Mouse (Mus musculus): ENCODE data around the gene Azin2. TPM values are rescaled to one million over a fixed set of nuclear protein-coding genes. Genes with fewer than 3 reads are reported as not detected.

Azin2 gene
- polyA plus RNA-seq, 1 experiment = 12.5 TPM

DNA sequence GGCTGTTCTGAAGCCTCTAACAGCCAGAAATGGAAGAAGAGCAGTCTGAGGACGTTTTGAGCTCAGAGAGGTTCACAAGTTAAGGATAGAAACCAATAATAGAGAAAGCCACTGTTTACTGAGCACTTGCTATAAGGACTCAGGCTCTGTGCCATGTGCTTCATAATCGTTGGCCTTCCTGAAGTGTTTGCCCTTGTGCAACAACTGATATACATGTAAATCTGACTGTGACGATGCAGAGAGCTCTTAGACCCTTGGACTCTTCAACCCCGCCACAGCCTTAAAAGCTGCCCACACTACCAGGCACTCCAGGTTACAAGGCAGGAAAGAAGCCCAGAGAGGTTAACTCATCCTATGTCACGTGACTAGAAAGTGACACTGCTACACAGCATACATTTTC is 6.8 kb upstream of the Azin2 start:
- Histone ChIP-seq H3K79me3 (ENCODE audit: low read depth) (no peaks in the 10 kb centered on the region), H3K79me2 (ENCODE audit: control insufficient read depth, insufficient read depth) (no peaks in the 10 kb centered on the region), H3K4me3 (ENCODE audit: insufficient read depth, poor library complexity, severe bottlenecking) (no peak overlapping the region), H3K27me3 (ENCODE audit: control insufficient read depth, insufficient read depth, insufficient read length) (no peaks in the 10 kb centered on the region), H3ac (ENCODE audit: control insufficient read depth, insufficient read length, low read depth) (no peak overlapping the region), H3K36me3 (ENCODE audit: control insufficient read depth, insufficient read depth) (no peaks in the 10 kb centered on the region)
- TF ChIP-seq MYOD1 (IDR thresholded peaks at IDR 0.05; ENCODE audit: control insufficient read depth, insufficient read length, low read depth) (no peak), CEBPB (IDR thresholded peaks at IDR 0.05; ENCODE audit: low read depth) (no peak), MYOG (IDR thresholded peaks at IDR 0.05; ENCODE audit: control insufficient read depth, extremely low read depth, insufficient read length) (no peak), USF1 (IDR thresholded peaks at IDR 0.05; ENCODE audit: low read depth) (no peak), CTCF (IDR thresholded peaks at IDR 0.05; ENCODE audit: control insufficient read depth, insufficient read depth, insufficient read length) (no peak), MAX (IDR thresholded peaks at IDR 0.05) (no peak), FOSL1 (IDR thresholded peaks at IDR 0.05; ENCODE audit: insufficient read depth, low read length, poor library complexity, severe bottlenecking) (no peak)

DNA sequence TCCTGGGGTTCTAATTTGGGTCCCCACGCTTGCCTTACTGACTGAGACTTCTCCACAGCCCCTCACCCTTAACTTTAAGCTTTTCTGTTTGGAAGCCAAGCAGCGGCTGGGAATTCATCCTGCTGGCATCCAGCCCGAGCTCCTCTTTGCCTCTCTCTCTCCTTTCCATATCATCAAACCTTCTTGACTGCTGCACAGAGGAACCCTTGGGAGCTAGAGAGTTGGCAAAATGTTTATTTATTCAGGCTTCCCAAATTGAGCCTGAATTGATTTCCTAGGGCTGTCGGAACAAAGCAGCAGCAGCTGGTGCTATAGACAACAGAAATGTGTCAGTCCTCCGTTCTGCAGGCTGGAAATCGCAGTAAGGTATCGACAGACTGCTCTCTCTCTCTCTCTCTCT is 4.5 kb upstream of the Azin2 start:
- no peaks in the 10 kb centered on the region for H3K27me3 ChIP-seq (ENCODE audit: control insufficient read depth, insufficient read depth, insufficient read length)
- H3K4me3 ChIP-seq (ENCODE audit: insufficient read depth, poor library complexity, severe bottlenecking) = no peak overlapping the region
- no peaks in the 10 kb centered on the region for H3K36me3 ChIP-seq (ENCODE audit: control insufficient read depth, insufficient read depth)
- H3K79me2 ChIP-seq (ENCODE audit: control insufficient read depth, insufficient read depth) = peaks cover 4% of the 10 kb centered on the region
- no peak for TF ChIP-seq MYOD1 (IDR thresholded peaks at IDR 0.05; ENCODE audit: control insufficient read depth, insufficient read length, low read depth)
- no peak for TF ChIP-seq USF1 (IDR thresholded peaks at IDR 0.05; ENCODE audit: low read depth)
- TF ChIP-seq MAX (IDR thresholded peaks at IDR 0.05) = no peak
- TF ChIP-seq MYOG (IDR thresholded peaks at IDR 0.05; ENCODE audit: control insufficient read depth, extremely low read depth, insufficient read length) = no peak
- no peak for TF ChIP-seq CEBPB (IDR thresholded peaks at IDR 0.05; ENCODE audit: low read depth)
- no peak for TF ChIP-seq FOSL1 (IDR thresholded peaks at IDR 0.05; ENCODE audit: insufficient read depth, low read length, poor library complexity, severe bottlenecking)
- TF ChIP-seq CTCF (IDR thresholded peaks at IDR 0.05; ENCODE audit: control insufficient read depth, insufficient read depth, insufficient read length) = no peak
- no peak overlapping the region for H3ac ChIP-seq (ENCODE audit: control insufficient read depth, insufficient read length, low read depth)
- H3K79me3 ChIP-seq (ENCODE audit: low read depth) = no peaks in the 10 kb centered on the region

DNA sequence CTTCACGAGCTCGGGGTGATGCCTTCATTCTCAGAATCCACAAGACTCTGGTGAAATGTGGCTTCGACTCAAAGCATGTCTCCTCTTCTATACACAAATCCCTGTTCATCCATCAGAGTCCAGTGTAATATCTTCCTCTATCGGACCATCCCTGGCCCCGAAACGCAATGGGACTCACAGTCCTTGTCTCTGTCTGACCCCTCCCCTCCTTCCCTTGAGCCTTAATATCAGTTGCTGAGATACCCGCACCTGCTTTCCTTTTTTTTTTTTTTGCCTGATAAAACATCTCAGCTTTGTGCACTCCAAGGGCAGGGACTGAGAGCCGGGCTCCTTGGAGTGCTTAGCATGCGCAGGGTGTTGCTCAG is 666 bp upstream of the Azin2 start:
- no peaks in the 10 kb centered on the region for H3K36me3 ChIP-seq (ENCODE audit: control insufficient read depth, insufficient read depth)
- H3K79me3 ChIP-seq (ENCODE audit: low read depth) = no peaks in the 10 kb centered on the region
- H3ac ChIP-seq (ENCODE audit: control insufficient read depth, insufficient read length, low read depth) = no peak overlapping the region
- peak overlapping the region; percentile 49 for H3K4me3 ChIP-seq (ENCODE audit: insufficient read depth, poor library complexity, severe bottlenecking)
- H3K79me2 ChIP-seq (ENCODE audit: control insufficient read depth, insufficient read depth) = peaks cover 9% of the 10 kb centered on the region
- no peaks in the 10 kb centered on the region for H3K27me3 ChIP-seq (ENCODE audit: control insufficient read depth, insufficient read depth, insufficient read length)
- no peak for TF ChIP-seq FOSL1 (IDR thresholded peaks at IDR 0.05; ENCODE audit: insufficient read depth, low read length, poor library complexity, severe bottlenecking)
- TF ChIP-seq MYOD1 (IDR thresholded peaks at IDR 0.05; ENCODE audit: control insufficient read depth, insufficient read length, low read depth) = no peak
- no peak for TF ChIP-seq USF1 (IDR thresholded peaks at IDR 0.05; ENCODE audit: low read depth)
- no peak for TF ChIP-seq MYOG (IDR thresholded peaks at IDR 0.05; ENCODE audit: control insufficient read depth, extremely low read depth, insufficient read length)
- no peak for TF ChIP-seq CEBPB (IDR thresholded peaks at IDR 0.05; ENCODE audit: low read depth)
- TF ChIP-seq CTCF (IDR thresholded peaks at IDR 0.05; ENCODE audit: control insufficient read depth, insufficient read depth, insufficient read length) = no peak

DNA sequence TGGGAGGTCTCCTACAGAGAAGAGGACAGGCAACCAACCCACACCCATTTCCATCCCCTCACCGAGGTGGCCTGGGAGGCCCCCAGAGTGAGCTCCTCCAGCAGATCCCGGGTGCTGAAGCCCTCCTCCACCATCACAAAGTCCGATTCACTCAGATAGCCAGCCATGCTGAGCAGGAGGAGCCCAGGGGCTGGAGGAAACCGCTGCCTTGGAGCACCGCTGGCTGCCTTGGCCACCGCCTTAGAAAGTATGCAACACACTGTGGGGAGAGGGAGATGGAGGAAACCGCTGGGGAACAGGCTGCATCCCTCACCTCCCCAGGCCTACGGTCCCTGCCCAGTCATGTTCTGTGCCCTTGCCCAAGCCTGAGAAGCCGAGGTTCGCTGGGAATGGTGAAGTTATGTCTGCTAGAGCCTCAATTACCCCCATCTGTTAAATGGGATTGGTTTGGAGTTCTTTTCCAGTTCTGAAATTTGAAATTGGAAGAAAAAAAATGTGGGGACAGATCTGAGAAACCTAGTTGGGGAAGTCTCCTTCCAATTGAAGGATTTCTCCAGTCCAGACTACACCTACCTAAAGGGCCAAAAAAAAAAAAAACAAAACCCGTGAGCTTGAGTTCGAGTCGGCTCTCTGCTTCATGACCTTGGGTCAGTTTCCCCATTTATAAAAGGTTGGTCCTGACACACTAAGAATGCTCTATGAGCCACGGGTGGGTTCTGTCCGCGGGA is 777 bp downstream of the Azin2 start:
- TF ChIP-seq CEBPB (IDR thresholded peaks at IDR 0.05; ENCODE audit: low read depth) = no peak
- TF ChIP-seq CTCF (IDR thresholded peaks at IDR 0.05; ENCODE audit: control insufficient read depth, insufficient read depth, insufficient read length) = no peak
- no peak for TF ChIP-seq MYOD1 (IDR thresholded peaks at IDR 0.05; ENCODE audit: control insufficient read depth, insufficient read length, low read depth)
- TF ChIP-seq USF1 (IDR thresholded peaks at IDR 0.05; ENCODE audit: low read depth) = no peak
- no peak for TF ChIP-seq MAX (IDR thresholded peaks at IDR 0.05)
- no peak for TF ChIP-seq FOSL1 (IDR thresholded peaks at IDR 0.05; ENCODE audit: insufficient read depth, low read length, poor library complexity, severe bottlenecking)
- TF ChIP-seq MYOG (IDR thresholded peaks at IDR 0.05; ENCODE audit: control insufficient read depth, extremely low read depth, insufficient read length) = no peak

DNA sequence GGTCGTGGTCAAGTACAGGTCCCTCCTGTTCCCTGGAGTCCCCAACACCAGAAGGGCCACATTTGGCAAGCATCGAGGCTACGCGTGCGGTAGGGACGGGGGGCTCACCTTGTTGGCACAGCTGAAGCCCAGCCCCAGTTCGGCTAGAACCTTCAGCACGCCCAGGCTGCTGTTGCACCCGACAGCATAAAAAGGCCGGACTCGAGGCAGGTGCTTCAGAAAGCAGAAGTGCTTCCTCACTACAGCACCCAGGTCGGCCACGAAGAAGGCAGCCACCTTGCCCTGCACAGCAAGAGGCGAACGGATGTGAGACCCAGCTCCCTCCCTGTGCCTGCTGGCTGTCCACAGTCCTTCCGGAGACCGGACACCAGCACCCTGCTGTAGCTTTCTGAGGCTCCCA is 2.6 kb downstream of the Azin2 start:
- Histone ChIP-seq H3ac (ENCODE audit: control insufficient read depth, insufficient read length, low read depth) (no peak overlapping the region), H3K79me2 (ENCODE audit: control insufficient read depth, insufficient read depth) (peaks cover 9% of the 10 kb centered on the region), H3K36me3 (ENCODE audit: control insufficient read depth, insufficient read depth) (no peaks in the 10 kb centered on the region), H3K27me3 (ENCODE audit: control insufficient read depth, insufficient read depth, insufficient read length) (no peaks in the 10 kb centered on the region), H3K79me3 (ENCODE audit: low read depth) (no peaks in the 10 kb centered on the region), H3K4me3 (ENCODE audit: insufficient read depth, poor library complexity, severe bottlenecking) (no peak overlapping the region)
- TF ChIP-seq CEBPB (IDR thresholded peaks at IDR 0.05; ENCODE audit: low read depth) (no peak), MYOG (IDR thresholded peaks at IDR 0.05; ENCODE audit: control insufficient read depth, extremely low read depth, insufficient read length) (no peak)

More for the DNA sequence above, 777 bp downstream of the Azin2 start:
- Histone ChIP-seq H3K27me3 (ENCODE audit: control insufficient read depth, insufficient read depth, insufficient read length) (no peaks in the 10 kb centered on the region), H3ac (ENCODE audit: control insufficient read depth, insufficient read length, low read depth) (peak overlapping the region; percentile 82), H3K79me2 (ENCODE audit: control insufficient read depth, insufficient read depth) (peaks cover 9% of the 10 kb centered on the region), H3K36me3 (ENCODE audit: control insufficient read depth, insufficient read depth) (no peaks in the 10 kb centered on the region), H3K79me3 (ENCODE audit: low read depth) (no peaks in the 10 kb centered on the region), H3K4me3 (ENCODE audit: insufficient read depth, poor library complexity, severe bottlenecking) (peak overlapping the region; percentile 49)

DNA sequence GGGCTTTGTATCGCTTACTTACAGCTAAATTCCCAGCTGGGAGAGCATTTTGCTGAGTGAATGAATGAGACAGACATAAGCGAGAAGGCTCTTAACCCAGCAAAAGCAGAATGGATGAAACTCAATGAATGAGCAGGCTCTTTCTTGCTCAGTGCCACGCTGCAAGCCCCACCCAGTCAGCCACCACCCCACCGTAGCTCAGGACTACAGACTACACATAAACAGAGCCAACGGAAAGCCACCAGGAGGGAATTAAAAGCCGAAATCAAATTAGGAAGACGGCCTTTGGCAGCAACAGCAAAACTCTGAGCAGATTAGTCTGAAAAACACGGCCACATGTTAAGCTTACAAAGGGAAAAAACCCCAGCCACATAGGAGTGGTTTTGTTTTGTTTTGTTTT is 3.4 kb downstream of the Azin2 start:
- Histone ChIP-seq H3K4me3 (ENCODE audit: insufficient read depth, poor library complexity, severe bottlenecking) (no peak overlapping the region), H3ac (ENCODE audit: control insufficient read depth, insufficient read length, low read depth) (no peak overlapping the region), H3K79me3 (ENCODE audit: low read depth) (no peaks in the 10 kb centered on the region), H3K36me3 (ENCODE audit: control insufficient read depth, insufficient read depth) (no peaks in the 10 kb centered on the region), H3K27me3 (ENCODE audit: control insufficient read depth, insufficient read depth, insufficient read length) (no peaks in the 10 kb centered on the region), H3K79me2 (ENCODE audit: control insufficient read depth, insufficient read depth) (peaks cover 9% of the 10 kb centered on the region)
- TF ChIP-seq FOSL1 (IDR thresholded peaks at IDR 0.05; ENCODE audit: insufficient read depth, low read length, poor library complexity, severe bottlenecking) = no peak
